Mouse (Mus musculus) right cerebral cortex, postnatal 10 days (tissue): Measurements from ENCODE around the gene Sh3bgrl3.
A peak's percentile ranks its signal among the peaks of the same experiment; 100 is the strongest.

Experiments
- DNase-seq, 2 experiments: peaks; one replicate each; pipeline ENCODE4 v3.0.0; 2021; ENCODE audit warnings: low spot score in 2 of 2

The Sh3bgrl3 gene

DNA sequence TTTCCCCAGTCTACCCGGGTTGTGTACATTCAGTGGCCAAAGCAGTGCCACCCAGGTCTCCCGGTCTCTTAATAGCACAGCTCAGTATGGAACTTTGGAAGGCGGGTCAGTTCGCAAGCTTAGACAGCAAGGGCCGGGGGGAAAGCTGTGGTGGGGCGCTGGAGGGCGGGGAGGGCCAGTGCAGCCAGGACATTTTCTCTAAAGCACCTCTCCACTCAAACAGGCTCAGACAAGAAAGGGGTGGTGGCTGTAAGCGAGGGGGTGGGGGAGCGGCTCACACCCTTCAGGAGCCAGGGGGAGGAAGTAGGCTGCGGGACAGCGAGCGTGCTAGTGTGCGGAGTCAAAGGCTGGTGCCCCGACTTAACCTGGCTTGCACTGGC is 384 bp upstream of the Sh3bgrl3 start:
- DNase-seq = no peak

DNA sequence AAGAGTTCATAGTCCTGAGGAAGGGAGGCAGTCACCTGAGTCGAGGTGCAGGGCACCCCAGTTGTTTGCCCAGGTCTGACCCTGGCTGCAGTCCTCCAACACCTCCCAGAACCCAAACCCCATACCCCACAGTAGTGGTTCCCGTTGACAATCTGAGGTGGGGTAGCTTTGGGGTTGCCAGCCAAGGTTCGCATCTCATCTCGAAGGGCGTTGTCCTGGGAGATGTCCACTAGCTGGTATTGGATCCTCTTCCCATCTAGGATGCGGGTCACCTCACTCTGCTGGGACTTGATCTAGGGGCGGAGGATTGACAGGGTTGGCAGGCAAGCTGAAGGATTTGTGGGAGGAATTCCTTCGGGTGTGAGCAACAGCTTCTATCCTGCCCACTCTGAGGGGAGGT is 796 bp downstream of the Sh3bgrl3 start:
- no peak for DNase-seq

DNA sequence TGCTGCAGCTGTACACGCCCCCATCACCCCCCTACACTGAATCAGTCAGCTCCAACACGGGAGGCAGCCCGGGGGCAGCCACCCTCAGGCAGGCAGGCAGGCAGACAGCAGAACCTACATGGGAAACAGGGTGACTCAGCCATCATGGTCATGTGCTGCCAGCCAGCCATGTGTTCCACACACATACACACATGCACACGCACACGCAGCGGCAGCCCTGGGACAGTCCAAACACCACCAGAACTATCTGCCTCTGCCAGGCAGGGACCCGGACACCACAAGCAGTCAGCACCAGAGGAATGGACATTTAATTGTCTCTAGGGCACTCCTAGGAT is 1.5 kb downstream of the Sh3bgrl3 start:
- peak; percentile 43 to 59 for DNase-seq

DNA sequence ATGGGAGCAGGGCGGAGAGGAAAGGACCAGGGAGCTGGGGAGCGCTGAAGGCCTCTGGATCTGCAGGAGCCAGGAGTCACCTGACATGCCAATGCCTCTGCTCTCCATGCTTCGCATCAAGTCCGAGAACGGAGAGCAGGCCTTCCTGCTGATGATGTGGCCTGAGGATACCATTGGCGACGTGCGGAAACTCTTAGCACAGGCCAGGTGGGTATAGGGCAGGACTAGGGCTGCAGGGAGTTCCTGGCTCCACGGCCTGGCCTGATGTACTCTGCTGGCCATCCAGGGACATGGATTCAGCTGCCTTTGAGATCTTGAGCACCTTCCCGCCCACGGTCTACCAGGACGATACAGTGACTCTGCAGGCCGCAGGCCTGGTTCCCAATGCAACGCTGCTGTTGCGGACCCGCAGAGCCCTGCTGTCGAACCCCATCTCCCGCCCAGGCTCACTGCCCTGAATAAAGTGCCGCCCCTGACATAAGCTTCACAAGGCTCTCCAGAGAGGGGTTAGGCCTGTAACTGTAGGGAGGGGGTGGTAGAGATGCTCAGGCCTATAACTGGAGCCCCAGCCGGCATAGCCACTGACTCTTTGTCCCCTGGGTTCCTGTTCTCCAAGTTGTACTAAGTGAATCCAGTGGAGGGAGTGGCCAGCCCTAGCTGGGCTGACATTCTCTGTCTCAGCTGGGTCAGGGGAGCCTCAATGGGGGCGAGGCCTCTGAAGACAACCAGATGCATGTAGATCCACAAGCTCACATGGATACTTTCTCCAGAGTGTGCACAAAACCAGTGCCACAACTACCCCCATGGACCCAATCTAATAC is 2.1 kb downstream of the Sh3bgrl3 start:
- peak in 1 of 2 experiments; percentile 52 for DNase-seq

DNA sequence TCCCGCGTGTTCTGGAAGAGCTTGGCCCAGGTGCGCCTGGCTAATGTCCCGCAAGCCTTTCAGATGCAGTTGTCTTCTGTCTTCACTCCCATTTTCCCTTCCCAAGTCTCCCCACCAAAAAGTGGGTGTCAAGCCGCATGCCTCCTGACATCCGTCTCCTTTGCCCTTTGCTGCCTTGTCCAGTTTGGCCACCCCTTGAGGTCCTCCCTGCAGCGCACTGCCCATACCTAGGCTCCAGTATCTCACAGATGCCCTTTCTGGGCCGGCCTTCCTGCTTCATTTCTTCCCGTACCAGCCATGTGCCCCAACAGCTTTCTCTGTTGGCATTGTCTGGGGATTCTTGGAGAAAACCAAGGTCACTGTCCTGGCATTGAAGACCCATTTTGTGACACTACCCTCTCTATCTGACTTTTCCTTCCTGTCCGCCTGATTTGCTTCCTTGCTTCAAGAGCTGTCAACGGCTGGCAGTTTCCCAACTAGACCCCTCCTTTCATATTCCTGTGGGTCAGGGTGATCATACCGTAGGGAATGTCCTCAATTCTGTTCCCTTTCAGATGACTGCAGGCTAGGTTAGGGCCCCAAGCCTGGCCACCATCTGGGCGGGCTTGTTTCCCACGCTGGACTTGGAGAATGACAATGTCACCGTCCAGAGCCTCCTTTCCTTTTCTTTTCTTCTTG is 3.1 kb downstream of the Sh3bgrl3 start:
- DNase-seq = no peak

DNA sequence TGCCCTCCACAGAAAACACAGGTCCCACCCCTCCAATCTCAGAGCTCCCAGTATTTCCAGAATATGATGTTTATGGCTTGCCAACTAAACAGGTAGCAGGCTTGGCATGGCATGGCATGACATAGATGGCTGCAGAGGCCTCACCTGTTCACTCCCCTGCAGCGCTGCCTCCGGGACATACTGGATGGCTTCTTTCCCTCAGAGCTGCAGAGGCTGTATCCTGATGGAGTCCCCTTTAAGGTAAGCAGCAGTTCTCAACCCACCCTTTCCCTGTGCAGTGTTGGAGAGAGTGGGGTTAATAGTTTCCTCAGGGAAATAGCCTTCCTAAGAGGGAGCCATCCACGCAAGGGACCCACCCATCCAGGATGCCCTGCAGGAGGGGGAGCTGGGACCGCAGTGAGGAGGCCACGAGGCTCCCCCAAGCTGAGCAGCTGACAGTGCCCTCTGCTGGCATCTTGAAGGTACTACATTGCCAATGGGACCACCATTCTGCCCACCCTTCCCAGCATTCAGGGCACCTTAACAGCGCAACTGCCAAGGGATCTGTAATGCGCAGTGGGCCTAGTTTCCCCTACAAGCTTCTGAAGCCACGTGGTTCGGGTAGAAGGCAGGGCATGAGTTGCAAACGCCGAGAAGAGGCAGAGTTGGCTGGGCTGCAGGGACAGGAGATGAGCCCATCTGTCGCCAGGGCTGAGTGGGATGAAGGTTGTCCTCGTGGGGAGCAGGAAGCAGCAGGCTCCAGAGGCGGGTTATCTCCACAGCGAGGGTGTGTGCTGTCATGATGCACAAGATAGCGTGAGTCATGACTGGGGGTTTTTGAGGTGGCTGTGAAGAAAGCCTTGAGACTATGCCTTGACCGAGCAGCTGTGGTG is 4.7 kb downstream of the Sh3bgrl3 start:
- DNase-seq = peak; percentile 81 to 88

DNA sequence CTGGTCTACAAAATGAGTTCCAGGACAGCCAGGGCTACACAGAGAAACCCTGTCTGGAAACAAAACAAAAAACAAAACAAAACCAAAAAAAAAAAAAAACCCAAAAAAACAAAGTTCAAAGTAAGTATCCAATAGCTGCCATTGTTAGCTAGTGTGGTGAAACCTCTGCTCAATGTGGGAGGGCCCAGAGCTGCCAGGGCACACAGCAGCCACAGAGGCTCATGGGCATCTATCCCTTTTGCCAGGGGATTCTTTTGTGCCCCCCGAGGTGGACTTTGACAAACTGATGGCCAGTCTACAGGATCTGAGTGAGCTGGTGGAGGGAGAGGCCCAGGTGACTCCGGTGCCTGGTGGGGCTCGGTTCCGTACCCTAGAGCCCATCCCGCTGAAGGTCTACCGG is 5.4 kb downstream of the Sh3bgrl3 start:
- no peak for DNase-seq

DNA sequence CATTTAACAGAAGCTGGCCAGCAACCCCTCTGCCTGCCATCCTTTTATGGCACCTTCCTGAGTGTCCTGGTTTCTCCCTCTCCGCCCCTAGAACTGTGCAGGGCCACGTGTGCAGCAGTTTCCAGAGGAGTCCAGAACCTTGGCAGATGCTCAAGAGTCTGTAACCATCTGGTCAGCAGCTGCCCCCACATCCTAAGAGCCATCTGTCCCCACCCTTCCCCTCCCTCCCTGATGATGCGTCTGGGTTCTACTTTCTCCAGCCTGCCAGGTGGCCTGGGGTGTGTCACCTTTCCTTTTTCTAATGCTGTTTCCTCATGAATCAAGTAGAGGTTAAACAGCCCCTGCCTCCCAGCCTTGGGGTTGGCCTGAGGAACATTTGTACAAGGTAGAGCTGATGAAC is 6.3 kb downstream of the Sh3bgrl3 start:
- DNase-seq = no peak

DNA sequence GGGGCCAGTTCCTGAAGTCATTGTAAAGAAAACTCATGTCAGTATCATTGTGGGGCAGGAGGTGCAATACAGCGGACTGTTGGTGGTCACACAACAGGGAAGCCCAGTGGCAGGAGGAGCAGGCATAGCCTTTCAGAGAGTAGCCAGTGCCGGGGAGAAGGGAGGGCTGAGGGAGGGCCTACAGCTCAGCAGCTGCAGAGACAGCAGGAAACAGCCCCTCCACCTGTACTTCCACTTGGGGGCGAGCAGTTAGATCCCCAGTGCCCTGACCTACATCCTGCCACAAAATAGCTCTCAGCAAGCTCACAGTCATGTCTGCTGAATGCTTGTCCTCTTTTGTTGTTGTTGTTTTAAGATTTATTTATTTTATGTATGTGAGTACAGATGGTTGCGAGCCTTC is 7.0 kb downstream of the Sh3bgrl3 start:
- DNase-seq = no peak

DNA sequence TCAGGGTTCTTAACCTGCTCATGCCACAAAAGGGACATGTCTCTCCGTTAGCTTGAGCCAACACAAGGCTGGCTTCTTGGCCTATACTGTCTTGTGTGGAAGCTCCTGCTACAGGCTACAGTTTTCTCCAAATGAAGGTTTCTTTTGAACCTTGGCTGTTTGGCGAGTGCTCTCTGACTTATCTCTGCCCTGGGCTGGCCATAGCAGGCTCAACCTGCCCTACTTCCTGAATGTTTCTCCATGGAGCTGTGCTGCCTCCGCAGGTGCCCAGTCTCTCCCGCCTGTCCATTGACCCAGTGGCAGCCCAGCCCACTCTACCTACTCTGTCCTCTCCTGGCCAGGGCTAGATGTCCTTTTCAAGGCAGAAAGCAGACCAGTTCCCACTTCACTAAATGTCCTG is 7.7 kb downstream of the Sh3bgrl3 start:
- no peak for DNase-seq

DNA sequence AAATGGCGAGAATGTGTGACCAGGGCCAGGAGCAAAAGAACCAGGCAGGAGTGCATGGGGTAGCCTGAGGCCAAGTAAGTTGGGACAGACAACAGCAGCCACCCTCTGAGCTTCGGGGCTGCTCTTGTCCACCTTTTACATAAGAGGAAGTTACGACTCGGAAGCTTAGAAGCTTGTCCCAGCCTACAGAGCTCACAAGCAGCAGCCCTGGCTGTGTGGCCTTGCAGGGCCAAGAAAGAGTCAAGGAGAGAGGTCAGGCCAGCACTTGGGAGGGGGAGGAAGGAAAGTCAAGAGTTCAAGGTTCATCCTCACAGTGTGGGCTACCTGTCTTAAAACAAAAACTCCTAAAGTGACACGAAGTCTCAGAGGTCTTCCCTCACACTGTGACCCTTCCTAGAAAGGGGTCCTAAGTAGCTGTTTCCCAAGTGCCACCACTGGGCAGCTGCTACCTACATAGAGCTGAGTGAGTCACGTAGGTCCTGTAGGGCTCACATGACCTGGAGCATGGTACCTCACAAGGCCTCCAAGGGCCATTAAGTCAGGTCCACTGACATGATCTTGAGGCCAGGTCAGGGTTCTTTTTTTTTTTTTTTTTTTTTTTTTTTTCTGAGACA is 8.3 kb downstream of the Sh3bgrl3 start:
- no peak for DNase-seq

DNA sequence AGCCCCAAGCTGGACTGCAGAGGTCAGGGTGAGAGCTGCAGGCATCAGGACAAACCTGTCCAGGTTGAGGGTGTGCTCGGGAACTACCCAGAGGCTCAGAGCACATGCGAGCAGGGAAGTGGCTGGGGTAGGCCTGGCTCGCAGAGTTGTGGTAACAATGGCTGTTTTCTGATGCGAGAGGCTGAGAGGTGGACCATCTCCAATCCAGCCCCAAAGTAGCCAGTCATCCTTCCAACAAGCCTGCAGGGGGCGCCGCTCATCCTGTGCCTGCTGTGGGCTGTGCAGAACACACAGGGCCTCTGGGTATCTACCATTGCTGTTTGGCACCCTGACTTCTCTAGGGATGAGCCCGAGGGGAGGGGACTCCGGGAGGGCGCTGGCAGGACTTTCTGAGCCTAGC is 8.9 kb downstream of the Sh3bgrl3 start:
- DNase-seq = no peak

DNA sequence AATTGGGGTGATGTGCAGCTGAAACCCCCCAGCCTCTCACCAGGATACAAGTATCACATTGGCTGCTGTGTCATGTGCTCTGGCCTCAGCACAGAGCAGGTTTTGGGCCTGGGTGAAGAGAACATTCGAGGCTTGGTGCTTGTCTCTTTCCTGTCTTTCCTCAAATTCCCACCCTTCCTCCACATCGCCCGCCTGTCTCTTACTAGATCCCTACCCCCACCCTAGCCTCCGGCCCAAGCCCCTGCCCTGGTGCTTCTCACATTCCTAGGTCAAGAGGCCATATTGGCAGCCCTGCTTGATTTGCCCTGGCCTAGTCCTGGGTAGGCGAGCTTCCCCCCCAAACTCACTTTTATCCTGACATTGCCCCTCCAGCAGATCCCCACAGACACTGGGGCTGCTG is 9.5 kb downstream of the Sh3bgrl3 start:
- DNase-seq = no peak

DNA sequence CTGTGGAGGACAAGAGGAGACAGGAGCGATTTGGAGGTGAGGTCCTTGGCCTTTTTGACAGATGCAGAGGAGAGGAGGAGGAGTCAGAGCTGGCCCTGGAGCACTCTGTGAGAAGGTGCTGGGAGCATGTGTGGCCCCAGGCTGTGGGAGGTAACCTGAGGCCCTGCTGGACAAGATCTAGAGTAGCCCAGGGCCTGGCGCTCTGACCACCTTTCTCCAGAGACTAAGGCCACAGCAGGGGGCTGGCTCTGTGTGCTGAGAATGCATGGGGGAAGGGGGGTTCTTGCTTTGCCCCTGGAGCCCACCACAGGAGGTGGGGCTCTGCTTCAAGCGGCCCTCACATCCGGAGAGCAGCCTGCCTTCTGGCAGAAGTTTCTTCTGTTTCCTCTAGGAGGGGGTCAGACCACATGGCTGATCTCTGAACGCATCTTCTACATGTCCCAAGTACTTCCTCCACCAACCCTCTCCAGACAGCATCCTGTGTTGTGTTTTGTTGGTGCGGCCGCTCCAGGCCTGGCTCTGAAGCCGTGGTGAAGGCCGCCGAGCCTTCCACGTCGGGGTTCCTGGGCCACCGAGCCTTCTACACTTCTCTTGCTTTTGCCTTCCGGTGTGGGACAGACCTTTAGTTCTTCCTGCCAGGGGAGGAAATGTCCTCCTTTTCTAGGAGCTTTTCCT is 10.3 kb downstream of the Sh3bgrl3 start:
- DNase-seq = no peak

DNA sequence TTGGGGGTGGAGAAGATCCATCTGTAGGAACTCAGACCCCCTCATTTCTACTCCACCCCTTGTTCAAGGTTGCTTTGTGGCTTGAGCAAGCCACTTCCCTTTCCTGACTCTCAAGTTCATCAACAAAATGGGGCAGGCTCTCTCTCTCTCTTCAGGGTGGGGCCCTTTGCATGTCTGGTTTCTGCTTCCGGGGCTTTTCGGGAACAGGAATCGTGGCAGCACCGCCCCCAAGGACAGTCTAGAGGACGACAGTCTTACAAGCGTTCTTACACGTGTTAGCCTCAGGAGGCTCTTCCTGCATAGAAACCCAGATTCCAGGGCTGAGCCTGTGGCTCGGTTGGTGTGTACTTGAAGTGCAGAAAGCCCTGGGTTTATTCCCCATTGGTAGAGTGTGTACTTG is 11.6 kb downstream of the Sh3bgrl3 start:
- DNase-seq = no peak

DNA sequence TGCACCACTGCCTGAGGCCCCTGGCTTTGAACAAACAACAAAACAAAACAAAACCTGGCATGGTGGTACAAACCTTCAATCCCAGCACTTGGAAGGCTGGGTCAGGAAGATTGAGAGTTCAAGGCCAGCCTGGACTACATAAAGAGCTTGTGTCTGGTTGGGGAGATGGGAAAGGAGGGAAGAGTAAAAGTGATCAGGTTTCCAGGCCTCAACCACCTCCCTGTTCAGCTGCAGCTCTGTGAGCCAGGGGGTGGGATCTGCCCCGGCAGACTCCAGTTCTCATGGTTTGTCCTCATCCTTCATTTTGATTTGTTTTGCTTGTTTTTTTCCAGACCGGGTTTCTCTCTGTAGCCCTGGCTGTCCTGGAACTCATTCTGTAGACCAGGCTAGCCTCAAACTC is 12.1 kb downstream of the Sh3bgrl3 start:
- no peak for DNase-seq

DNA sequence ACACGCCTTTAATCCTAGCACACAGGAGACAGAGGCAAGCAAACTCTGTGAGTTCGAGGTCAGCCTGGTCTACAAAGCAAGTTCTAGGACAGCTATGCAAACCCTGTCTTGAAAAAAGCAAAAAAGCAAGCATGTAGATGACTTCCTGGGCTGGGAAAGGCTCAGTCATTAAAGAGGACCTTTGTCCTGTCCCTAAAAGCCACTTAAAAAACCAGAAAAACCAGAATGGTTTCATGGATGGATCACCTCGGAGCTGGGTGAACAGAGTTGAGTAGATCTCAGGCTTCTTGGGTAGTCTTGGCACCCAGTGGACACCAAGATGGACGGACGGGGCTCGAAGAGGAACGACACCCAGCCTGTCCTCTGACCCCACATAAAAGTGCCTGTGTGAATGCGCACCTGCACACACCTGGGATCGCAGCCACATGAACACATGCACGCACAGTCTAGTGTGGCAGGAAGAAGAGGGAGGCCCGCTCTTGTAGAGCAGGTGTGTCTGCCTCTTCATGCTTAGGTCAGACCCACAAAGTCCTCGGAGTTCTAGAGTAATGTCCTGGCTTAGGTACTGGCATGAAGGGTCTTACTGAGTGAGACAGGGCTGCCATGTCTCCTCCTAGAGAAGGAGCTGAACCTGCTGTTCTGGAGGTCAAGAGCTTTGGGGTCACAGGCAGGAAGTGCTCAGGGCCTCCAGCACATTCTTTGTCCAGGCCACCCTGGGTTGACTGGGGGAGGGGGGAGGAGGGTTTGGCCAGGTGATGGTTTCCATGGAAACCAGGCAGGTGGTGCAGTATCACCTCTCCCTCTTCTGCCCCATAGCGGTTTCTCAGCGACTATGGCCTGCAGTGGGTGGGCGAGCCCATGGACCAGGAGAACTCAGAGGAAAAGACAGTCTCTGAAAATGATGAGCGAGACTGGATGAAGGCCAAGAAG is 13.1 kb downstream of the Sh3bgrl3 start:
- no peak for DNase-seq

DNA sequence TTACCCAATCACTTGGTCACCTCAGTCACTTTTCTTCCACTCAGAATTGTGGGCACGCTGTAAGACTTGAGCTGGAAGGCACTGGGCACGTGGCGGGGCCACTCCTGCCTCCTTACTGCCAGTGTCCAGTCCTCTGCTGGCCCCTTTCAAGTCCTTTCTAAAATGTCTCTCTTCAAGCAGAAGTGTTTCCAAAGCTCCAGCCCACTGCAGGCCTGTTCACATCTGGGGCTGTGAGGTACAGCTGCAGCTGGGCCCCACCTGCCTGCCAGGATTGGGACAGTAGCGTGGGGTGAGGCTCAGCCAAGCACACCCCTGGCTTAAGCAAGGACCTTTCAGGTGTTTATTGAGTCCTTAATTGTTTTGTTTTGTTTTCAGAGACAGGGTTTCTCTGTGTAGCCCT is 14.6 kb downstream of the Sh3bgrl3 start:
- DNase-seq = no peak

DNA sequence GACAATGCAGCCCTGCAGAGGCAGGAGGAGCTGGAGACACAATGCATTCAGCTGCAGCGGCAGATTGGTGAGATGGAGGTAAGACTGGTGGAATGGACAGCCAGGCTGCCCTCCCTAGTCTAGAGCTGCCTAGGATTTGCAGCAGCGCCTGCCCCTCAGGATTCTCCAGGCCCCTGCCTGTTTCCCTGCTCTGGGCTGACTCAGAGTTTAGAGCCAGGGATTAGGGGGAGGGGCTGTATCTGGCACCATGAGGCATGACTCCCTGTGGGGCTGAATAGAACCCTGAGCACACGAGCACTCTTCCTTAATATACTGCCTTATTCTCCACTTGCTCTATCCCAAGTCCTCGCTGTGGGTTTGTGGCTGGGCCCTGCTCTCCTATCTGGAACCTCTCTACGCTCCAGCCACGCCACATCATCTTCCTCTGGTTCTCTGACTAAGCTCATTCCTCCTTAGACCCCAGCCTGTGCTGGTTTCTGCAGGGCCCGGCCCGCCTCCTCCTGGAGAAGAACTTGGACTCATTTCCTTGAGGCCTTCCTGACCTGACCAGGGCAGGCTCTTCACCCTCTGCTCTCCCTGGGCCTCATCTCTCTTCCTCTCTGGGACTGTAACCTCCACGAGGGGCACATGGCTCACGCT is 15.1 kb downstream of the Sh3bgrl3 start:
- DNase-seq = no peak

DNA sequence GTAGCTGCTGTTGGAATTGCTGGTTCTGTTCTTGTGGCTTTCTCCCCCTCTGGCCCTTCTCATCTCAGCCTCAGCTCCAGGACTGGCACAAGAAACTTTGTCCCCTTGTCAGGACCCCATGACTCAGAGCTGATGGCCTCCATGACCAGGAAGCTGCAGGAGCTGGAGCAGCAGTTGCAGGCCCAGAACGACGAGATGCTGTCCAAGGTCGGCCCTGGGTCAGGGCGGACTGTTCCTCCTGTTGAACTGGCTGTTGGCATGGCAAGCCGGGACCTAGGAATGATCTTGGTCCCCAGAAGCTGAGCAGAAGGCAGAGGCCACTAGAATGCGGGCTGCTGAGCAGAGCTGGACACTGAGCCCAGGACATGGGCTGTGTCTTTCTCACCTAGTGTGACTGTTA is 16.2 kb downstream of the Sh3bgrl3 start:
- DNase-seq = no peak
